Mouse (Mus musculus): Measurements from ENCODE around the gene Dnajc6. TPM values are rescaled to one million over a fixed set of nuclear protein-coding genes. Genes with fewer than 3 reads are reported as not detected.

The Dnajc6 gene
- total and polyA plus RNA-seq, 3 experiments = 15.0 to 20.2 TPM; not detected in 1

- no peak for TF ChIP-seq TCF12 (IDR thresholded peaks at IDR 0.05; ENCODE audit: low read depth, low read length)
- no peak for TF ChIP-seq NELFE (IDR thresholded peaks at IDR 0.05; ENCODE audit: low read depth, low read length)
- TF ChIP-seq MEF2A (IDR thresholded peaks at IDR 0.05; ENCODE audit: extremely low read depth, insufficient replicate concordance, low read depth, low read length, poor library complexity, severe bottlenecking) = no peak
- 0 out of 2 replicates have a peak, but pooled peaks have one; percentile 5 for TF ChIP-seq ZC3H11A (IDR thresholded peaks at IDR 0.05; ENCODE audit: low read depth, low read length)
- no peak for TF ChIP-seq MXI1 (IDR thresholded peaks at IDR 0.05; ENCODE audit: low read depth, low read length)
Measured at GRCm38 (mm10) chr4:101591400-101591799, 95.0 kb downstream of the Dnajc6 start (continued).

GRCm38 (mm10) chr4:101592466-101592865 lies 96.0 kb downstream of the Dnajc6 start:
- no peak for TF ChIP-seq MAX (IDR thresholded peaks at IDR 0.05; ENCODE audit: low read length)
- no peak for TF ChIP-seq ELF1 (IDR thresholded peaks at IDR 0.05; ENCODE audit: low read depth, low read length)
- TF ChIP-seq USF1 (IDR thresholded peaks at IDR 0.05; ENCODE audit: low read depth, low read length) = no peak
- Histone ChIP-seq H3K79me2 (ENCODE audit: control insufficient read depth, insufficient read depth, low read length, poor library complexity) (no peaks in the 10 kb centered on the region), H3K27me3 (ENCODE audit: control insufficient read depth in 1 of 2, insufficient read depth in 2 of 2, low read length in 2 of 2) (no peaks in the 10 kb centered on the region), H3K4me3 (ENCODE audit: control insufficient read depth in 1 of 2, insufficient read depth in 1 of 2, low read depth in 2 of 2, low read length in 2 of 2) (no peak overlapping the region), H3K27ac (ENCODE audit: control insufficient read depth, low read depth, low read length) (no peak overlapping the region), H3K4me1 (ENCODE audit: control insufficient read depth in 1 of 2, insufficient read depth in 2 of 2, low read length in 2 of 2) (no peaks in the 10 kb centered on the region), H3K9ac (ENCODE audit: control insufficient read depth, low read depth, low read length, poor library complexity, severe bottlenecking) (no peak overlapping the region), H3K9me3 (replicated peaks; ENCODE audit: insufficient read depth, low read length) (no peaks in the 10 kb centered on the region), H3K36me3 (ENCODE audit: control insufficient read depth in 1 of 2, insufficient read depth in 2 of 2, low read length in 2 of 2) (peaks cover 0 to 2% of the 10 kb centered on the region in 2 experiments; a peak in 1 of 4 replicates)
- DNase-seq (ENCODE audit: low read depth, low spot score) = no peak

GRCm38 (mm10) chr4:101601758-101602157 lies 105.3 kb downstream of the Dnajc6 start:
- peak; percentile 41 for DNase-seq (ENCODE audit: low read depth, low spot score)
- no peak overlapping the region for H3K27ac ChIP-seq (ENCODE audit: control insufficient read depth, low read depth, low read length)
- TF ChIP-seq ZNF384 (IDR thresholded peaks at IDR 0.05; ENCODE audit: low read depth, low read length) = no peak
- TF ChIP-seq USF2 (IDR thresholded peaks at IDR 0.05; ENCODE audit: borderline replicate concordance in 1 of 2, insufficient read depth in 1 of 2, low read depth in 1 of 2, low read length in 2 of 2) = no peak
- TF ChIP-seq CTCF (IDR thresholded peaks at IDR 0.05 in 2 of 3, conservative IDR thresholded peaks at IDR 0.05 in 1 of 3; ENCODE audit: control insufficient read depth in 1 of 3, insufficient read depth in 1 of 3, low read depth in 2 of 3, low read length in 3 of 3, poor library complexity in 1 of 3, severe bottlenecking in 1 of 3) = peak; percentile 29 to 57 (median 40); a peak in 5 of 6 replicates
- peak; percentile 65 for TF ChIP-seq SMC3 (IDR thresholded peaks at IDR 0.05; ENCODE audit: low read depth, low read length)
- TF ChIP-seq HCFC1 (IDR thresholded peaks at IDR 0.05; ENCODE audit: low read depth, low read length) = no peak
- no peak for TF ChIP-seq ZC3H11A (IDR thresholded peaks at IDR 0.05; ENCODE audit: low read depth, low read length)
- TF ChIP-seq POLR2A (IDR thresholded peaks at IDR 0.05; ENCODE audit: control insufficient read depth in 1 of 2, insufficient read depth in 1 of 2, low read depth in 1 of 2, low read length in 2 of 2, poor library complexity in 1 of 2) = no peak
- no peak for TF ChIP-seq EP300 (IDR thresholded peaks at IDR 0.05; ENCODE audit: low read depth in 1 of 2, low read length in 2 of 2)
- no peak for TF ChIP-seq ELF1 (IDR thresholded peaks at IDR 0.05; ENCODE audit: low read depth, low read length)
- TF ChIP-seq CHD2 (IDR thresholded peaks at IDR 0.05; ENCODE audit: low read length) = no peak
- peak; percentile 37 for TF ChIP-seq RAD21 (IDR thresholded peaks at IDR 0.05; ENCODE audit: low read depth, low read length)
- H3K79me2 ChIP-seq (ENCODE audit: control insufficient read depth, insufficient read depth, low read length, poor library complexity) = no peaks in the 10 kb centered on the region
- H3K27me3 ChIP-seq (ENCODE audit: control insufficient read depth in 1 of 2, insufficient read depth in 2 of 2, low read length in 2 of 2) = no peaks in the 10 kb centered on the region
- H3K9me3 ChIP-seq (replicated peaks; ENCODE audit: insufficient read depth, low read length) = no peaks in the 10 kb centered on the region
- H3K4me1 ChIP-seq (ENCODE audit: control insufficient read depth in 1 of 2, insufficient read depth in 2 of 2, low read length in 2 of 2) = no peaks in the 10 kb centered on the region
- peaks cover 0 to 4% of the 10 kb centered on the region in 2 experiments; a peak in 2 of 4 replicates for H3K36me3 ChIP-seq (ENCODE audit: control insufficient read depth in 1 of 2, insufficient read depth in 2 of 2, low read length in 2 of 2)
- H3K9ac ChIP-seq (ENCODE audit: control insufficient read depth, low read depth, low read length, poor library complexity, severe bottlenecking) = no peak overlapping the region
- no peak overlapping the region for H3K4me3 ChIP-seq (ENCODE audit: control insufficient read depth in 1 of 2, insufficient read depth in 1 of 2, low read depth in 2 of 2, low read length in 2 of 2)
